Mouse (Mus musculus) liver, embryonic 16.5 days (tissue): ENCODE data around the gene D1Ertd622e. TPM values are rescaled to one million over a fixed set of nuclear protein-coding genes. Genes with fewer than 3 reads are reported as not detected.

ENCODE experiments used
- ATAC-seq: fragments of 200-750 bp; cut with Nextera tagmentation; 2 replicates; pipeline ENCODE4 v1.8.0; 2017; ENCODE audit warnings: low read depth, mild to moderate bottlenecking, moderate number of reproducible peaks, moderate library complexity
- H3K27ac ChIP-seq: fragments of 300-500 bp; sonication (generic); 2 replicates; pipeline ENCODE4 v1.5.1; 2014; ENCODE audit warnings: mild to moderate bottlenecking, low read length
- H3K27me3 ChIP-seq: fragments of 300-500 bp; sonication (generic); 2 replicates; pipeline ENCODE4 v1.6.1; 2014; ENCODE audit warnings: low read depth, low read length, mixed read lengths; ENCODE audit not compliant: control insufficient read depth, insufficient read depth
- H3K36me3 ChIP-seq: fragments of 300-500 bp; sonication (generic); 2 replicates; pipeline ENCODE4 v1.6.1; 2014; ENCODE audit warnings: mild to moderate bottlenecking; ENCODE audit not compliant: control insufficient read depth, insufficient read depth
- H3K4me1 ChIP-seq: fragments of 300-500 bp; sonication (generic); 2 replicates; pipeline ENCODE4 v1.6.1; 2014; ENCODE audit warnings: low read depth, low read length, mixed read lengths; ENCODE audit not compliant: control insufficient read depth
- H3K4me2 ChIP-seq: fragments of 300-500 bp; sonication (generic); 2 replicates; pipeline ENCODE4 v1.6.1; 2014; ENCODE audit warnings: low read depth, low read length, mixed read lengths
- H3K4me3 ChIP-seq: fragments of 300-500 bp; sonication (generic); 2 replicates; pipeline ENCODE4 v1.5.1; 2014; ENCODE audit warnings: low read depth, mild to moderate bottlenecking, low read length
- H3K9ac ChIP-seq: fragments of 300-500 bp; sonication (generic); 2 replicates; pipeline ENCODE4 v1.6.1; 2014; ENCODE audit warnings: low read depth, low read length
- H3K9me3 ChIP-seq: fragments of 300-500 bp; sonication (generic); replicated peaks from 2 replicates; pipeline ENCODE4 v1.6.1; 2016; ENCODE audit warnings: low read length; ENCODE audit not compliant: control insufficient read depth
- WGBS: fragments of 180-500 bp; shearing (Covaris S2); extraction: QIAGEN DNeasy Blood & Tissue Kit; methylation state at CpG from one replicate; pipeline ENCODE4 v1.1.7; 2014; ENCODE audit not compliant: insufficient replicate concordance; 5-methylcytosine and 5-hydroxymethylcytosine counted together
- polyA plus RNA-seq: library from polyadenylated mRNA; unstranded; fragments of >200 nt; fragmentation: Nextera tagmentation; extraction: Ambion mirVana; gene quantifications from 2 replicates; pipeline ENCODE4 v1.2.1, GENCODE M21; 2015

Gene D1Ertd622e
- polyA plus RNA-seq, 1 experiment from 2014 or later: 43.7 TPM

DNA sequence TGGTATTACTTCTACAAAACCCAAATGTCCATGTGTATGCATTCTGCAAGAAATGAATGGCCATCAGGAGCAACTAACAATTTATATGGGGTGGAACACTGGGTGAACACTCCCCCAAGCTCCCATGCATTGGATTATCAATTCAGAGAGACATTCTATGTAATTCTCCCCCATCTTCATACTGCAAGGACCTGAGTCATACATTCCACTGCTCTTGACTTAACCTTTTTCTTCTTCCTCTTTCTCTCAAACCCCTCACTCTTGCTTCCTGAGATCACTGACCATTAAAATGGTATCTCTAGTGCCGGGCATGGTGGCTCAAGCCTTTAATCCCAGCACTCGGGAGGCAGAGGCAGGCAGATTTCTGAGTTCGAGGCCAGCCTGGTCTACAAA lies 83.9 kb downstream of the D1Ertd622e start:
- Histone ChIP-seq H3K9ac (no peak overlapping the region), H3K36me3 (no peaks in the 10 kb centered on the region)
- WGBS: 53% methylated on average over 3 of the region's 3 CpGs

DNA sequence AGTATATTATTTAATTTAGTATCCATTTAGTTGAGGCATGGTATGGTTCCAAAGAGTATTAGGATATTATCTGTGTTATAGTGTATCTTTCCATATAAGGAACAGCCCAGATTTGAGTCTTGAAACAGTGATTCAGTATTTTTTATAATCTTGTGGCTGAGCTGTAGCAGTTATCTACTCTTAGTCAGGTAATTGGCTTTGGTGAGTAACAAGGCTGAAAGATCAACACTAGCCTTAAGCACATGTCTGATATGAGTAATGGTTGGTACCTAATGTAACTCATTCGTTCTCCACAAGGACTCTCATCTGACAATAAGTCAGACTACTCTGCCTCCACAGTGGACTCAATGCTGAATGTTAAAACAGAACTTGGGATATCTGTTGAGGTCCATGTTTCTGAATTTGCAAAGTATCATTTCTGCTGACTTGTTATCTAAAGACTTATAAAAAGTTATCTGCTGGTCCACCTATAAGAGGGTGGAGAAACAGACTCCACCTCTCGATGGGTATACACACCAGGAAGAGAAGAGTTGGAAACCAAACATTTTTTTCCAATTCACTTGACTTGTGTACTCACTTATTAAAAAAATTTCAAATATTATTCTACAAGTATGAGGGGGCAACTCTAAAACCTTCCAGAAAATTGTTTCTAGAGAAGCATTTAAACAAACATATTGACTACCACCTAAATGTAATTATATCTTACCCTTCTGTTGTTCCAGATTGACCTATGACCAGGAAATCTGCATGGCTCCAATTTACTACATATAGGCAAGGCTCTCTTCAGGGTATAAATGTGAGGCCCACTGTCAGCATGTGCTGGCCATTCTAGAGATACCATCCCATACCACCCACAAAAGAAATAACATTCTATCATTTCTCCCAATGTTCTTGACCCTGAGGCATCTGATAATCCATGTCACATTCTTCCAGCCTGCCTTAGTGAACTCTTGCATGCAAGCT lies 84.5 kb downstream of the D1Ertd622e start:
- Histone ChIP-seq H3K27me3 (no peaks in the 10 kb centered on the region), H3K4me2 (no peak overlapping the region), H3K27ac (no peak overlapping the region), H3K4me3 (no peak overlapping the region), H3K9me3 (no peaks in the 10 kb centered on the region), H3K4me1 (no peaks in the 10 kb centered on the region), H3K9ac (no peak overlapping the region), H3K36me3 (no peaks in the 10 kb centered on the region)
- ATAC-seq: no peak
- 61% methylated on average over 2 of the region's 2 CpGs for WGBS

More for the DNA sequence above, 83.9 kb downstream of the D1Ertd622e start:
- no peak for ATAC-seq
- no peaks in the 10 kb centered on the region for H3K27me3 ChIP-seq
- no peaks in the 10 kb centered on the region for H3K9me3 ChIP-seq
- H3K4me3 ChIP-seq: no peak overlapping the region
- no peak overlapping the region for H3K4me2 ChIP-seq
- no peaks in the 10 kb centered on the region for H3K4me1 ChIP-seq
- no peak overlapping the region for H3K27ac ChIP-seq

DNA sequence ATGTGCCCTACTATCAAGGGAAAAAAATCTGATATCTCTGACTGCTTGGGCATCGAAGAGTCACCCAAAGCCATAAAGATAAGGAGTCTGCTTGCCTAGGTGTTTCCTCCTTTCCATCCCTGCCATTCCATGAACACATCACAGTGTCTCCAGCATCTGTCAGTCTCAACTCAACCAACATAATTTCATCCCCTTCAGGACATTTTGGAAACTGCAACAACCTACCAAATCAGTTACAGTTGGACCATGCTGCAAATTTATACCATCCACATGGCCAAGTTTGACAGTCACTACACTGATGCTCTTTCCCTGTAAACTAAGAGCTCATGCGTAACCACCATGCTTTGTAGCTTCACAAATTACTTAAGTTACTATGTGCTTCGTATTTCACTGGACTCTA lies 85.3 kb downstream of the D1Ertd622e start:
- Histone ChIP-seq H3K9me3 (no peaks in the 10 kb centered on the region), H3K4me1 (no peaks in the 10 kb centered on the region), H3K36me3 (no peaks in the 10 kb centered on the region), H3K27me3 (no peaks in the 10 kb centered on the region), H3K4me2 (no peak overlapping the region), H3K9ac (no peak overlapping the region), H3K4me3 (no peak overlapping the region), H3K27ac (no peak overlapping the region)
- ATAC-seq: no peak
- WGBS: 70% methylated on average over 3 of the region's 3 CpGs

DNA sequence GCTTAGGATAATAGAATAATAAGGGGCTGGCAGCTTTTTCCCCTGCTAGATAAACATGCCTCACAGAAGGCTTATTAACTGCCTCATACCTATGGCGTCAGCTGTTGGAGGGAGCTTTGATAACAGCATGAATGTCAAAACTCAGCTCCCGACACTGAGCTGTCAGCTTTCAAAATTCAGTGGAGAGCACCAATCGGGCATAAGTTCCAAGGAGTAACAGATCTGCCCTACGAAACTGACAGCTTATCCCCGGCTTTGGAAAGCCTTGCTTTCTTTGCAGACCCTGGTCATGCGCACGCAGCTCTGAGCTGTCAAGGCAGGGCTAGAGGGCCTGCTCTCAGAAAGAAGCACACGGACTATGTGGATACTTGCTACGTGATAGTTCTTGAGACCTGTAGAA lies 91.1 kb downstream of the D1Ertd622e start:
- Histone ChIP-seq H3K27ac (no peak overlapping the region), H3K4me3 (no peak overlapping the region), H3K9me3 (no peaks in the 10 kb centered on the region), H3K27me3 (no peaks in the 10 kb centered on the region), H3K4me2 (no peak overlapping the region), H3K9ac (no peak overlapping the region), H3K4me1 (no peaks in the 10 kb centered on the region), H3K36me3 (no peaks in the 10 kb centered on the region)
- no peak for ATAC-seq
- WGBS: 71% methylated on average over 9 of the region's 9 CpGs

DNA sequence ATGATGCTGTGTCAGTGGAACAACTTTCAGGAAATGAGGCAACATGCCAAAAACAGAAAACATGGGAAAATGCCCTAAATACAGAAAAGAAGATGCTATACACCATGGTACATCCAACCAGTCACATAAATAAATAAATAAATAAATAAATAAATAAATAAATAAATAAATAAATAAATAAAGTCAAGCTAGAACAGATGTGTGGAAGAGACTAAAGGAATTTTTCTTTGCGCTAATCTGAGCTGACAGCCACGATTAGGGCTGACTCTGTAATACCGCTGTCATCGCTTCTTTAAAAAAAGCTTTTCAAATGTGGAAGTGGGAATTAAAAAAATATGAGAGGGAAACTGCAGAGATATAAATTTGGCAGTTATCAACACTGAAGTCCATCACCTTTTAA lies 93.9 kb downstream of the D1Ertd622e start:
- 84% methylated on average over 4 of the region's 4 CpGs for WGBS
- no peak for ATAC-seq
- no peaks in the 10 kb centered on the region for H3K9me3 ChIP-seq

DNA sequence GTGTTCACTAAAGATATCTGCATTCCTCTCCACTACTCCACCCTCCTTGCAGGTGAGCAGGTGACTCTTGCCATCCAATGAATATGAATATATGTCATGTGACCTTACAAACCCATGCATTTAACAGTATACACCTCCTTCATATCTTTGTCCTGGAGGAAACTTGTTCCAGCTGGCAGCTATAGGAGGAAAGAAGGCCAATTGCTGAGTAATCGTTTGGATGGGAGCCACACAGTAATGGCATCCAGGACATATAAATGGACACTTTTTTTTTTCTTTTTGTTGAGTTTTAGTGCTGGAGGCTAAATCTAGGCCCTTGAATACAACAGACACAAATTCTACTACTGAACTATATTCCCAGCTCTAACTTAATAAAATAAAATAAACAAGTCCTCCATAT lies 97.2 kb downstream of the D1Ertd622e start:
- no peaks in the 10 kb centered on the region for H3K36me3 ChIP-seq
- no peaks in the 10 kb centered on the region for H3K27me3 ChIP-seq
- no peaks in the 10 kb centered on the region for H3K4me1 ChIP-seq
- H3K4me3 ChIP-seq: no peak overlapping the region
- no peak overlapping the region for H3K4me2 ChIP-seq
- H3K27ac ChIP-seq: no peak overlapping the region
- H3K9me3 ChIP-seq: no peaks in the 10 kb centered on the region
- ATAC-seq: no peak
- H3K9ac ChIP-seq: no peak overlapping the region
- 60% methylated on average over 1 of the region's 1 CpGs for WGBS

More for the DNA sequence above, 93.9 kb downstream of the D1Ertd622e start:
- Histone ChIP-seq H3K4me2 (no peak overlapping the region), H3K9ac (no peak overlapping the region), H3K36me3 (no peaks in the 10 kb centered on the region), H3K27ac (no peak overlapping the region), H3K4me1 (no peaks in the 10 kb centered on the region), H3K4me3 (no peak overlapping the region), H3K27me3 (no peaks in the 10 kb centered on the region)

DNA sequence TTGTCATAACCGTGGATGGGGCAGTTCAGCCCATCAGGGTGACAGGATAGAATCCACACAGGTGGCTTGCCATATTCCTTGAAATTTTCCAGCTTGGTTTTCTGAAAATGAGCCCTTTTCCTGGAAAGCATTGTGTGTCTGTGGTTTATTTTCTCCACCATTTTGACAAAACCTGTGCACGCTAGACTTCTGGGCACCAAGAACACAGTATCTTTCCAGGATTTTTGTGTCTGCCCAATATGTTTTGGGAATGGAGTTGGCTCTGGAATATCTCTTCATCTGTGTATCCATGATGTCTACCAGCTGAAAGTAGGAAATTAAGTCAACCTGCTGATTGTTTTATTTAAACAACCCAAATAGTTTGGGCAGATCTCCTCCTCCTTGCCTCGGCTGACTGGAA lies 99.0 kb downstream of the D1Ertd622e start:
- Histone ChIP-seq H3K9ac (no peak overlapping the region), H3K36me3 (no peaks in the 10 kb centered on the region), H3K27me3 (no peaks in the 10 kb centered on the region), H3K9me3 (no peaks in the 10 kb centered on the region), H3K4me2 (no peak overlapping the region), H3K4me1 (no peaks in the 10 kb centered on the region), H3K27ac (no peak overlapping the region), H3K4me3 (no peak overlapping the region)
- ATAC-seq: no peak
- 56% methylated on average over 3 of the region's 3 CpGs for WGBS

Other genes with a start within 250 kb of the D1Ertd622e start
- 10.1 and 11.2 TPM in 2 replicates for gene Gin1, start 108.1 kb upstream of the D1Ertd622e start, polyA plus RNA-seq
- 11.1 and 11.4 TPM in 2 replicates for gene Ppip5k2, start 108.3 kb upstream of the D1Ertd622e start, polyA plus RNA-seq